Mouse (Mus musculus): Measurements from ENCODE around the gene Ptpra. TPM values are rescaled to one million over a fixed set of nuclear protein-coding genes. Genes with fewer than 3 reads are reported as not detected.

Gene Ptpra
- total and polyA plus RNA-seq, 3 experiments: 27.8 to 46.0 (median 44.0) TPM

DNA sequence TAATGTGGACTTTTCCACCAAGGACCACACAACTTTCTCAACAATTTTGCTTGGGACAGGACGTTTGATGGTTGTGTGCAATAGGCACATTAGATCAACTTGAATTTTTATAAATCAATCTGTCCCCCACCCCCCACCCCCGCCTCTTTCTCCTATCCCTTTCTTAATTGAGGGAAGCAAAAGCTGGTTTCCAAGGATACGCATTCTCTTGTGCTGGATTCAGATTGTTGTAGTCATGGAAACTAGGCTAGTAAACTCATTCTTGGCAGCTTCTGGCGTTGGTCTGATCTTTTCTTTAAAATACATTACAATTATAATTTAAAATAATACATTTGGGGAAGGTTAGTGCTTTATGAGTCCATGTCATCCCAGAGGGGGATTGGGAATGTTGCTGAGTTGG is 19.3 kb downstream of the Ptpra start:
- Histone ChIP-seq H3K36me3 (ENCODE audit: control insufficient read depth, insufficient read depth, low read length) (peaks cover 4% of the 10 kb centered on the region; the same call in 1 of the 2 replicates), H3K27me3 (ENCODE audit: control insufficient read depth, insufficient read depth, low read length) (no peaks in the 10 kb centered on the region), H3K4me3 (no peak overlapping the region), H3K27ac (no peak overlapping the region), H3K79me2 (replicated peaks; ENCODE audit: control insufficient read depth, insufficient read depth, low read length) (peaks cover 5% of the 10 kb centered on the region), H3K4me1 (ENCODE audit: control insufficient read depth, insufficient read depth, low read length) (peaks cover 7% of the 10 kb centered on the region), H3K9ac (ENCODE audit: low read depth, low read length) (no peak overlapping the region)
- TF ChIP-seq CTCF (IDR thresholded peaks at IDR 0.05) (no peak), EP300 (IDR thresholded peaks at IDR 0.05; ENCODE audit: insufficient read depth, low read depth, low read length) (no peak)
- intact Hi-C loops (cut with DNase I): no loop called here
- DNase-seq: no peak
- WGBS: 47% methylated on average over 4 of the region's 4 CpGs

GRCm38 (mm10) chr2:130469935-130470334 is 19.9 kb downstream of the Ptpra start:
- DNase-seq: no peak
- Histone ChIP-seq H3K4me3 (no peak overlapping the region), H3K9ac (ENCODE audit: low read depth, low read length) (no peak overlapping the region), H3K27me3 (ENCODE audit: control insufficient read depth, insufficient read depth, low read length) (no peaks in the 10 kb centered on the region), H3K27ac (no peak overlapping the region), H3K79me2 (replicated peaks; ENCODE audit: control insufficient read depth, insufficient read depth, low read length) (peaks cover 5% of the 10 kb centered on the region), H3K4me1 (ENCODE audit: control insufficient read depth, insufficient read depth, low read length) (peaks cover 8% of the 10 kb centered on the region), H3K36me3 (ENCODE audit: control insufficient read depth, insufficient read depth, low read length) (peaks cover 4% of the 10 kb centered on the region; the same call in 1 of the 2 replicates)
- intact Hi-C loops (cut with DNase I): no loop called here
- WGBS: 36% methylated on average over 2 of the region's 2 CpGs
- TF ChIP-seq EP300 (IDR thresholded peaks at IDR 0.05; ENCODE audit: insufficient read depth, low read depth, low read length): no peak
- TF ChIP-seq POLR2A (IDR thresholded peaks at IDR 0.05; ENCODE audit: insufficient read depth, low read depth, low read length): no peak
- TF ChIP-seq CTCF (IDR thresholded peaks at IDR 0.05): no peak

DNA sequence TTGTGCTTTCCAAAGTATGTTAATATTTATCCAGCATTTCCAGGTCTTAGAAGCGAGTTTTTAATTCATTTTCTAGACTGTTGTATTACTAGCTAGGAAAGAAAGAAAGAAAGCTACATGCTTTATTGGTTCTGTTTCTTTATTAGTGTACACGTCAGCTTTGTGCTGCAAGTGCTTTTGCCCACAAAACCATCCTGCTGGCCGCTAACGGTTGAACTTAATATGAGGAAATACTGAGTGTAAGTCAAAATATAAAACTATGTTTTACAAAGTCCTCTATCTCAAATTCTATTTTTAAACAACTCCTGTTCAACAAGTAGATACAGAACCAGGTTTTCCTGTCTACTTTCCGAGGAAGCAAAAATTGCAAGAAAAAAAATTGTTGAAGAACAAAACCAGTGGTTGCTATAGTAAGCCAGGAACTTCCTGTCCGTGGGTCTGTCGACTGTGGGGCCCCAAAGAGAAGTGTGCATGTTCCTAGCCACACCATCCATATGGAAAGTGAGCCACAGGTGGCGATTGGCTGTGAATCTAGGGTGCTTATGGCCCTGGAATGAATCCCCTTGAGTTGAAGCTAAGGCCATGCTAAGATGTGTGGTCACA is 22.9 kb downstream of the Ptpra start:
- TF ChIP-seq EP300 (IDR thresholded peaks at IDR 0.05; ENCODE audit: insufficient read depth, low read depth, low read length): no peak
- no peak for TF ChIP-seq POLR2A (IDR thresholded peaks at IDR 0.05; ENCODE audit: insufficient read depth, low read depth, low read length)
- no peak for TF ChIP-seq CTCF (IDR thresholded peaks at IDR 0.05)
- Histone ChIP-seq H3K9ac (ENCODE audit: low read depth, low read length) (no peak overlapping the region), H3K4me1 (ENCODE audit: control insufficient read depth, insufficient read depth, low read length) (peaks cover 21% of the 10 kb centered on the region), H3K27ac (no peak overlapping the region), H3K79me2 (replicated peaks; ENCODE audit: control insufficient read depth, insufficient read depth, low read length) (peaks cover 4% of the 10 kb centered on the region), H3K27me3 (ENCODE audit: control insufficient read depth, insufficient read depth, low read length) (no peaks in the 10 kb centered on the region), H3K36me3 (ENCODE audit: control insufficient read depth, insufficient read depth, low read length) (peaks cover 20% of the 10 kb centered on the region; the same call in 1 of the 2 replicates), H3K4me3 (no peak overlapping the region)
- intact Hi-C loops (cut with DNase I): no loop called here
- no peak for DNase-seq
- WGBS: 39% methylated on average over 8 of the region's 8 CpGs

DNA sequence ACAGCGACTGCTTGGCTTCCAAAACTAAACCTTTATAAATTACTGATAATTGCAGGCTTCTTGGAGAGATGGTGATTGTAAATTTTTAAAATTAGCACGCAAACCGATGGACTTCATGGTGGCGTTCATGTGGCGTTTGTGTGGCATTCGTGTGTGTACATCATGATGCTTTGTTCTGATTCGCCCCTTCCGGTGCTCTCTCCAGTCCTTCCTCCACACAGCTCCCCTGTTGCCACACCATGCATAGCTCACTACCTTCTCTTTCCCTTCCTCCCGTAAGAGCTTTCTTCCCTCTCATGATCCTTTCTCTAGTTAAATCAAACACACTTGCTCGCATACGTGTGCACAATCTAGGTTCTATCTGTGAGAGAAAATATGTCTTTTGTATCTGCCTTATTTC is 25.7 kb downstream of the Ptpra start:
- peaks cover 19% of the 10 kb centered on the region; the same call in 1 of the 2 replicates for H3K36me3 ChIP-seq (ENCODE audit: control insufficient read depth, insufficient read depth, low read length)
- peaks cover 23% of the 10 kb centered on the region for H3K4me1 ChIP-seq (ENCODE audit: control insufficient read depth, insufficient read depth, low read length)
- H3K27me3 ChIP-seq (ENCODE audit: control insufficient read depth, insufficient read depth, low read length): no peaks in the 10 kb centered on the region
- no peak for DNase-seq
- TF ChIP-seq POLR2A (IDR thresholded peaks at IDR 0.05; ENCODE audit: insufficient read depth, low read depth, low read length) (no peak), CTCF (IDR thresholded peaks at IDR 0.05) (no peak), EP300 (IDR thresholded peaks at IDR 0.05; ENCODE audit: insufficient read depth, low read depth, low read length) (no peak)
- no peak overlapping the region for H3K9ac ChIP-seq (ENCODE audit: low read depth, low read length)
- 90% methylated on average over 11 of the region's 11 CpGs for WGBS
- intact Hi-C loops (cut with DNase I): no loop called here
- no peak overlapping the region for H3K4me3 ChIP-seq
- peaks cover 8% of the 10 kb centered on the region for H3K79me2 ChIP-seq (replicated peaks; ENCODE audit: control insufficient read depth, insufficient read depth, low read length)
- H3K27ac ChIP-seq: no peak overlapping the region

DNA sequence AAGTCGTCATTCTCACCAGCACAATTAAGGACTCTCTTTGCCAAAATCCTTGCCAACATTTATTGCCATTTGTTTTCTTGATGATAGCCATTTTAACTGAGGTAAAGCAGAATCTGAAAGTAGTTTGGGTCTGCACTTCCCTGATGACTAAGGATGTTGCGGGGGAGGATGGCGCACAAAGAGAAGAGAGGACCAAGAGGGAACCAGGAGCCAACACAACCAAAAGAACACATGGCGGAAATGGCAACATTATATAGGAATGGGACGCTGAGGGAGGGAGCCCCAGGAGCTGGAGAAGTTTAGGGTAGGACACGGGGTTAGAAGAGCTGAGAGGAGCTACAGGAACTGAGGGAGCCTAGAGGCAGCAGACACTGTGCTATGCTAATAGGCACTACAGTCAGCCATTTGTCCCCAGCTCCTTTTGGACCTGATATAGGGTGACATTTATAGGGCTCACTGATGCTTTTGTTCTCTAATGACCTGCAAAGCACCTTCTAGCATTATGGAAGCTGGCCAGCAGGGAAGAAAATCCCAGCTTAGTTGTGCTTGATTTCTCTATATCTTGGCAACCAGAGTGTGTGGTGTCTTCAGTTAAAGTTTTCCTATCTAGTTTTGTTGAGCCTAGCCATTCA is 26.7 kb downstream of the Ptpra start:
- DNase-seq: peak in 1 of 2 experiments; percentile 22
- Histone ChIP-seq H3K4me3 (no peak overlapping the region), H3K79me2 (replicated peaks; ENCODE audit: control insufficient read depth, insufficient read depth, low read length) (peaks cover 10% of the 10 kb centered on the region), H3K4me1 (ENCODE audit: control insufficient read depth, insufficient read depth, low read length) (peaks cover 24% of the 10 kb centered on the region), H3K27me3 (ENCODE audit: control insufficient read depth, insufficient read depth, low read length) (no peaks in the 10 kb centered on the region), H3K9ac (ENCODE audit: low read depth, low read length) (no peak overlapping the region), H3K36me3 (ENCODE audit: control insufficient read depth, insufficient read depth, low read length) (peaks cover 19% of the 10 kb centered on the region; the same call in 1 of the 2 replicates), H3K27ac (peak overlapping the region; percentile 47; the same call in 1 of the 2 replicates)
- intact Hi-C loops (cut with DNase I): no loop called here
- TF ChIP-seq CTCF (IDR thresholded peaks at IDR 0.05): no peak
- TF ChIP-seq POLR2A (IDR thresholded peaks at IDR 0.05; ENCODE audit: insufficient read depth, low read depth, low read length): no peak
- TF ChIP-seq EP300 (IDR thresholded peaks at IDR 0.05; ENCODE audit: insufficient read depth, low read depth, low read length): no peak
- WGBS: 35% methylated on average over 6 of the region's 6 CpGs

DNA sequence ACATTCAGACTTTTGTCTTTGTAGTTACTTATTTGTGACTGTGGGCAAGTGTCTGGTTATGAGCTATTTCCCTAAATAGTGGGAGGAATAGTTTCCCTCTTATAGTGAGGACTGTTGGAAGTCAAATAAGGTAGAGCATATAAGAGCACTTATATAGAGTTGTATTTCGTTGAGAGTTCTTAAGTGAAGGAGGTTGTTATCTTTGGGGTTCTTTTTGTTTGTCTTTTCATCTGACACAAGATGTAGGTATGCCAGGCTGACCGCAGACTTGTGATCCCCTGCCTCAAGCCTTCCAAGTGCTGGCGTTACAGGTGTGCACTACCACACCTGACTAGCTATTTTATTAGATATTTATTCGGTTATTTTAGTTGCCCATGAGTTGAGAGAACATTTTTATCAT is 32.1 kb downstream of the Ptpra start:
- Histone ChIP-seq H3K9ac (ENCODE audit: low read depth, low read length) (no peak overlapping the region), H3K4me1 (ENCODE audit: control insufficient read depth, insufficient read depth, low read length) (peaks cover 7% of the 10 kb centered on the region), H3K27ac (no peak overlapping the region), H3K36me3 (ENCODE audit: control insufficient read depth, insufficient read depth, low read length) (peaks cover 6% of the 10 kb centered on the region; the same call in 1 of the 2 replicates), H3K27me3 (ENCODE audit: control insufficient read depth, insufficient read depth, low read length) (no peaks in the 10 kb centered on the region), H3K4me3 (no peak overlapping the region), H3K79me2 (replicated peaks; ENCODE audit: control insufficient read depth, insufficient read depth, low read length) (peaks cover 9% of the 10 kb centered on the region)
- no peak for DNase-seq
- WGBS: 97% methylated on average over 4 of the region's 4 CpGs
- intact Hi-C loops (cut with DNase I): no loop called here
- TF ChIP-seq EP300 (IDR thresholded peaks at IDR 0.05; ENCODE audit: insufficient read depth, low read depth, low read length): no peak
- no peak for TF ChIP-seq CTCF (IDR thresholded peaks at IDR 0.05)
- TF ChIP-seq POLR2A (IDR thresholded peaks at IDR 0.05; ENCODE audit: insufficient read depth, low read depth, low read length): no peak
